Mouse (Mus musculus) liver, embryonic 12.5 days (tissue): ENCODE measurements around the gene Sos1. TPM values are rescaled to one million over a fixed set of nuclear protein-coding genes. Genes with fewer than 3 reads are reported as not detected.
"Not testable (repeated sequence)": the region's sequence is repeated elsewhere in the genome, so short reads cannot be mapped to it uniquely, and the experiment has no call there.

ENCODE experiments used
- ATAC-seq: fragments of 200-750 bp; cut with Nextera tagmentation; 2 replicates; pipeline ENCODE4 v1.8.0; 2017; ENCODE audit warnings: moderate number of reproducible peaks, mild to moderate bottlenecking, moderate library complexity
- H3K27ac ChIP-seq: fragments of 300-500 bp; sonication (generic); 2 replicates; pipeline ENCODE4 v1.5.1; 2016; ENCODE audit warnings: mild to moderate bottlenecking
- H3K27me3 ChIP-seq: fragments of 300-500 bp; sonication (generic); replicated peaks from 2 replicates; pipeline ENCODE4 v1.6.1; 2016; ENCODE audit warnings: mild to moderate bottlenecking, moderate library complexity
- H3K36me3 ChIP-seq: fragments of 300-500 bp; sonication (generic); 2 replicates; pipeline ENCODE4 v1.6.1; 2016; ENCODE audit warnings: mild to moderate bottlenecking, moderate library complexity
- H3K4me1 ChIP-seq: fragments of 300-500 bp; sonication (generic); 2 replicates; pipeline ENCODE4 v1.6.1; 2016
- H3K4me2 ChIP-seq: fragments of 300-500 bp; sonication (generic); 2 replicates; pipeline ENCODE4 v1.6.1; 2016; ENCODE audit warnings: mild to moderate bottlenecking, moderate library complexity
- H3K4me3 ChIP-seq: fragments of 300-500 bp; sonication (generic); 2 replicates; pipeline ENCODE4 v1.5.1; 2016; ENCODE audit warnings: mild to moderate bottlenecking, moderate library complexity
- H3K9ac ChIP-seq: fragments of 300-500 bp; sonication (generic); 2 replicates; pipeline ENCODE4 v1.6.1; 2016; ENCODE audit warnings: mild to moderate bottlenecking, moderate library complexity
- H3K9me3 ChIP-seq: fragments of 300-500 bp; sonication (generic); replicated peaks from 2 replicates; pipeline ENCODE4 v1.6.1; 2016; ENCODE audit warnings: mild to moderate bottlenecking, moderate library complexity
- WGBS: fragments of 180-500 bp; shearing (Covaris S2); methylation state at CpG from one replicate; pipeline ENCODE4 v1.1.7; 2016; ENCODE audit not compliant: insufficient replicate concordance; 5-methylcytosine and 5-hydroxymethylcytosine counted together
- polyA plus RNA-seq: library from polyadenylated mRNA; unstranded; fragments of >200 nt; fragmentation: Nextera tagmentation; extraction: Ambion mirVana; gene quantifications from 2 replicates; pipeline ENCODE4 v1.2.1, GENCODE M21; 2016

Gene Sos1
- polyA plus RNA-seq, 1 experiment from 2014 or later, result 2.6 TPM

DNA sequence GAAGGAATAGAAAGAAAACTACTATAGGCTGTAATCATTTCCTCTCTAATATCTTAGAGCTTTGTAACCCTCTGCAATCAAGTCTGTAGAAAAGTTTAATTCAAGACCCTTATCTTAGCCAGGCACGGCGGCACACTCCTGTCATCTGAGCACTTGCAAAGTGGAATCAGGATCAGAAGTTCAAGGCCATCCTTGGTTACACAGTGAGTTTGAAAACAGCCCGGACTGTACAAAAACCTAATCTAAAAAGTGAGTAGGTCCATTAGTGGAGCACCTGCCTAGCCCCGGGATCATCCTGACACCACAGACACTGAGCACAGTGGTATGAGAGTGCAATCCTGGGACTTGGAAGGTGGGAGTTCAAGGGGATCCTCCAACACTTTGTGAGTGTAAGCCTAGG, 12.6 kb upstream of the Sos1 start:
- no peak overlapping the region for H3K4me2 ChIP-seq
- no peaks in the 10 kb centered on the region for H3K4me1 ChIP-seq
- no peaks in the 10 kb centered on the region for H3K27me3 ChIP-seq
- H3K4me3 ChIP-seq, result no peak overlapping the region
- H3K36me3 ChIP-seq, result no peaks in the 10 kb centered on the region
- H3K9me3 ChIP-seq, result no peaks in the 10 kb centered on the region
- WGBS, result 73% methylated on average over 4 of the region's 4 CpGs
- ATAC-seq, result no peak
- H3K27ac ChIP-seq, result no peak overlapping the region
- no peak overlapping the region for H3K9ac ChIP-seq

DNA sequence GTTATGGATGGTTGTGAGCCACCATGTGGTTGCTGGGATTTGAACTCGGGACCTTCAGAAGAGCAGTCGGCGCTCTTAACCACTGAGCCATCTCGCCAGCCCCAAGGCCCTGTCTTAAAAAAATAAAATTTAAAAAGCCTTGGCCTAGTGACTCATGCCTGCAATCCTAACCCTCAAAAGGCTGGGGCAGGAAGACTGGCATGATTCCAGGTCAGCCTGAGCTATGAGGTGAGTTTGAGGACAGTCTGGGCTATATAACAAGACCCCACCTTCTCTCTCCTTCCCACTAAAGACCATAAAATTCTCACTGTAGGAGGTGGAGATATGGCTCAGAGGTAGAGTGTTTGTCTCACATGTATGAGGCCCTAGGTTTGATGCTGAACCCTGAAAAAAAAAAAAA, 12.0 kb upstream of the Sos1 start:
- no peaks in the 10 kb centered on the region for H3K36me3 ChIP-seq
- WGBS, result 85% methylated on average over 4 of the region's 4 CpGs
- no peak overlapping the region for H3K4me3 ChIP-seq
- no peaks in the 10 kb centered on the region for H3K27me3 ChIP-seq
- no peak overlapping the region for H3K9ac ChIP-seq
- no peak overlapping the region for H3K4me2 ChIP-seq
- no peak overlapping the region for H3K27ac ChIP-seq
- H3K9me3 ChIP-seq, result no peaks in the 10 kb centered on the region
- no peak for ATAC-seq
- H3K4me1 ChIP-seq, result no peaks in the 10 kb centered on the region

DNA sequence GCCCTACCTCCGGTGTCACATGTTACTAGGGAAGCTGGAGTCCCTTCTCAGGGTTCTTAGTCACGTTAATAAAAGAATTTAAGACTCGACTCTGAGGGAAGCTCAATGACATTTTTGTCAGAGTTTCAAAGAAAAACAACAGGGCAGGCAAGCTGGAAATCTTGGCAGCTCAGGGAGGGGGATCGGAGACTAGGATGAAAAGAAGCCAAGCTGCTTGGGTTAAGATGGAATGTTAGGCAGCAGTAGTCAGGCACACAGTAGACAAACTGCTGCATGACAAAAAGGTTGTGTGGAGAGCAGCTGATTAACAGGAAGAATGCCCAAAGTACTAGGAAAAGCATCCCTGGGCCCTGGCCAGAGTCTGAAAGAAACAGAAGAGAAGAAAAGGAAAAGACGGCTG, 9.9 kb upstream of the Sos1 start:
- no peak overlapping the region for H3K9ac ChIP-seq

DNA sequence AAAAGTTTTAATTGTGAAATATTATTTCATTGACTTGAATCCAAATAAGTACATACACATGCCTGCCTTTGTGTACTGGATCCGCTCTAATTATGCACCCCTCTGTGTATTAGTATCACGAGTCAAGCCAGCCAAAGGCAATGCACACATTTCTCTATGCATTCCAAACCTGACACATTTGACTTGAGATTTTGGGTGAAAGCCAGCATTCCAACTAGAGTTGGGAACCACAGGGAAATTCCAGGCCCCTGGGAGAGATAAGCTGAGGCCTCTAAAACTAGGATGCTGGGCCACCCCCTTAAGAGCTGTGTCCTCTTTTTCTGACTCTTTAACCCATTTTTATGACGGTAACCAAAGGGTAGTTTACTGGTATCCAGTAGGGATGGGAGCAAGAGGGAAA, 8.7 kb upstream of the Sos1 start:
- WGBS, result 66% methylated on average over 3 of the region's 3 CpGs
- no peak overlapping the region for H3K4me2 ChIP-seq
- H3K4me1 ChIP-seq, result no peaks in the 10 kb centered on the region
- no peaks in the 10 kb centered on the region for H3K27me3 ChIP-seq
- no peak for ATAC-seq
- no peak overlapping the region for H3K9ac ChIP-seq
- H3K4me3 ChIP-seq, result no peak overlapping the region
- no peak overlapping the region for H3K27ac ChIP-seq
- no peaks in the 10 kb centered on the region for H3K9me3 ChIP-seq
- H3K36me3 ChIP-seq, result no peaks in the 10 kb centered on the region

More for the DNA sequence above, 9.9 kb upstream of the Sos1 start:
- Histone ChIP-seq H3K27me3 (no peaks in the 10 kb centered on the region), H3K9me3 (no peaks in the 10 kb centered on the region), H3K27ac (no peak overlapping the region), H3K36me3 (no peaks in the 10 kb centered on the region), H3K4me3 (no peak overlapping the region), H3K4me1 (no peaks in the 10 kb centered on the region), H3K4me2 (no peak overlapping the region)
- 67% methylated on average over 5 of the region's 5 CpGs for WGBS
- no peak for ATAC-seq

DNA sequence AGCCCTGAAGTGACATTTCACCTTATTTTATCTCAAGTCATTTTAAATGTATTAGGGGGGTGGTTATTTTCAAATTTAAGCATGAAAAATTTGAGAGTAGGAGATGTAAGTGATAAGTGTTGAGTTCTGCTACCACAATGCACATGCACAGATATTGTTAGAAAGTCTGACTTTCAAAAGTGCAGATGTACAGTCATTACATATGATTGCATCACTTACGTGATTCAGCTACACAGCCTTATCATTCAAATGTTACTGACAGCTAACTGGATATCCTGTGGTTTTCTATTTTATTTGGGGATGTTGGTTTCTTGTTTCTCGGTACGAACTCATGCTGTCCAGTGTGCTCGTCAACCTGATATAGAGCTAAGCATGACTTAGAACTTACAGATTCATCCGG, 4.9 kb upstream of the Sos1 start:
- Histone ChIP-seq H3K4me1 (peaks cover 22% of the 10 kb centered on the region), H3K36me3 (no peaks in the 10 kb centered on the region), H3K4me2 (no peak overlapping the region), H3K27me3 (no peaks in the 10 kb centered on the region), H3K4me3 (no peak overlapping the region), H3K9ac (no peak overlapping the region), H3K9me3 (no peaks in the 10 kb centered on the region), H3K27ac (no peak overlapping the region)
- ATAC-seq, result no peak
- 60% methylated on average over 5 of the region's 5 CpGs for WGBS

DNA sequence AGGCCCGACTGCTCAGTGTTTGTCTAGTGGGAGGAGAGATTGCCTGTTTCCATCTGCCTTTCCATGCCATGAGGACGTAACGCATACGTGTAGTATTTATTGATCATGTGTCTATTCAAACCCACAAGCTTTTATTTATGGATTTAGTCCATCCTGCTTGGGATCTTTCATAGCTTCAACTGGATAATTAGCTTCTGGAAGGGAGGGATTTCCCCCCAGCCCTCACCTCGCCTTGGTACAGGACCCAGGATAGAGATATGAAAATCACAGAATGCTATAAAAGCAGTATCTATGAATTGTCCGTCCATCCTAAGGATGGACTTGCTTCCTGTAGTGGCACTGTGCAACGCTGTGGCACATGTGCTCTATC, 587 bp upstream of the Sos1 start:
- 52% methylated on average over 7 of the region's 7 CpGs for WGBS
- Histone ChIP-seq H3K27ac (peak overlapping the region; percentile 94; the same call in 1 of the 2 replicates), H3K4me1 (peaks cover 56% of the 10 kb centered on the region), H3K9me3 (no peaks in the 10 kb centered on the region), H3K4me2 (peak overlapping the region; percentile 88), H3K9ac (peak overlapping the region; percentile 92), H3K36me3 (peaks cover 8% of the 10 kb centered on the region; the same call in 1 of the 2 replicates), H3K4me3 (peak overlapping the region; percentile 97), H3K27me3 (no peaks in the 10 kb centered on the region)
- ATAC-seq, result no peak

DNA sequence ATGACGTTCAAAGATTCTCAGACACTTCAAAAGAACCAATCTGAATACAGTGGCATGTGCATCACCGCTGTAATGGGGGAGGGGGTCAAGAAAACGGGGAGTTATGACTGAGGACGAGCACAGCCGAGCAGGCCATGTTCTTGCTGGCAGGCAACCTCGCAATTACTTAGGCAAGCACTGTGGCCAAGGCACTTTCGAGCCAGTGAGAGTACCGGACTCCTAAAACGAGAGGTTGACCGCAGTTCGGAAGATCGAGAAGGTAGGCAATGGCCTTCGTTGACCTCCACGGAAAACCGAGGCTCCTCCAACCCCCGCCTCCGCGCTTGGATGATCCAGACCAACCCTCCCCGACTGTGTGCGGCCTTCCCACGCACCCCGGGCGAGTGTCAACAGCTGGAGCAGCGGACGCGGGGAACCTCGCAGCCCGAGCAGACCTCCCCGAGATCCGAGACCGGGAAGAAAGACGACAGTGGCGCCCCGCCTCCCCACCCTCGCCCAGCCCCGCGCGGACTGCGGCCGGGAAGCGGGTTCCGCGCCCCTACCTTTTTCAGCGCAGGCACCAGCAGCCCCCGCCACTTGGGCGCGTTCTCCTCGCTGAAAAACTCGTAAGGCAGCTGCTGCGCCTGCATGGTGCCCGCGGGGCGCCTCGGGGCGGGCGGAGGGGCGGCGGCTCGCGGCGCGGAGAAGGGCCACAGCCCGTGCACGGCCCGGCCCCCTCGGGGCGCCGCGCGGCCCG, 790 bp downstream of the Sos1 start:
- H3K4me2 ChIP-seq, result peak overlapping the region; percentile 88
- peak overlapping the region; percentile 92 for H3K9ac ChIP-seq
- peak; percentile 53 for ATAC-seq
- peak overlapping the region; percentile 97 for H3K4me3 ChIP-seq
- under 1% methylated on average over 65 of the region's 71 CpGs for WGBS
- peaks cover 59% of the 10 kb centered on the region for H3K4me1 ChIP-seq
- no peaks in the 10 kb centered on the region for H3K9me3 ChIP-seq
- H3K27me3 ChIP-seq, result no peaks in the 10 kb centered on the region
- peak overlapping the region; percentile 94 for H3K27ac ChIP-seq
- peaks cover 12% of the 10 kb centered on the region for H3K36me3 ChIP-seq

DNA sequence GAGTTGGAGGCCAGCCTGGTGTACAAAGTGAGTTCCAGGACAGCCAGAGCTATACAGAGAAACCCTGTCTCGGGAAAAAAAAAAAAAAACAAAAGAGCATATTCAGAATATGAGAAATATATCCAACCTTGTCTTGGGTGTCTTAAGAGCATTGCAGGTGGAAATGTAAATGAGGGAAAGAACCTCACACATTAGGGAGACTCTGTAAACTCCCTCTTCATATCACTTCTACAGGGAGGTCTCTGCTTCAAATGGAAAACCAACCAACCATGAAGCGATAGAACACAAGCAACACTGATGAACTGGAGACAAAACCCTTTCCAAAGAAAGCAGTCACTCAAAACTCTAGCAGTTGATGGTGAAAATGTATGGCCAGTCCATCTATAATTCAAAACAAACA, 2.6 kb downstream of the Sos1 start:
- no peaks in the 10 kb centered on the region for H3K9me3 ChIP-seq
- H3K9ac ChIP-seq, result no peak overlapping the region
- no peak for ATAC-seq
- peaks cover 12% of the 10 kb centered on the region for H3K36me3 ChIP-seq
- H3K27me3 ChIP-seq, result no peaks in the 10 kb centered on the region
- no peak overlapping the region for H3K27ac ChIP-seq
- no peak overlapping the region for H3K4me2 ChIP-seq
- 78% methylated on average over 2 of the region's 2 CpGs for WGBS
- peaks cover 58% of the 10 kb centered on the region for H3K4me1 ChIP-seq
- no peak overlapping the region for H3K4me3 ChIP-seq

DNA sequence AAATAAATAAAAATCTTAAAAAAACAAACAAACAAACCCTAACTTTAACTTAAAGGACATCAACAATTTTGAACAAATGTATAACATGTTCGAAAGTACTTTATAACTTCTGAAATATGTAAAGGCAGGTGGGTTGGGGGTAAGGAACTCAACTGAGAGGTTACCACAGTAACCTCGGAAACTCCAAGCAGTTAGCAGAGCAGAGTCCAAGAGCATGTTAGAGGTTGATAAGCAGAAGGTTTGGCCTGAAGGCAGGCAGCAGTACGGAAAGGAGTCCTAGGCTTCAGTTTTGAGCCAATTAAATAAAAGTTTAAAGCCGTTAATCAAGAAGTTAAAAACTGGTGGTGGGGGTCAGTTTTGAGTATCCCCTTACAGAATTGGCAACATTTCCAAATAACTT, 3.8 kb downstream of the Sos1 start:
- WGBS, result 35% methylated on average over 4 of the region's 4 CpGs
- peaks cover 12% of the 10 kb centered on the region for H3K36me3 ChIP-seq
- H3K4me1 ChIP-seq, result peaks cover 58% of the 10 kb centered on the region
- H3K27me3 ChIP-seq, result no peaks in the 10 kb centered on the region
- no peak overlapping the region for H3K4me3 ChIP-seq
- H3K27ac ChIP-seq, result no peak overlapping the region
- H3K4me2 ChIP-seq, result peak overlapping the region; percentile 18; the same call in 1 of the 2 replicates
- H3K9me3 ChIP-seq, result no peaks in the 10 kb centered on the region
- 0 out of 2 replicates have a peak, but pooled peaks have one; percentile 28 for ATAC-seq
- no peak overlapping the region for H3K9ac ChIP-seq

DNA sequence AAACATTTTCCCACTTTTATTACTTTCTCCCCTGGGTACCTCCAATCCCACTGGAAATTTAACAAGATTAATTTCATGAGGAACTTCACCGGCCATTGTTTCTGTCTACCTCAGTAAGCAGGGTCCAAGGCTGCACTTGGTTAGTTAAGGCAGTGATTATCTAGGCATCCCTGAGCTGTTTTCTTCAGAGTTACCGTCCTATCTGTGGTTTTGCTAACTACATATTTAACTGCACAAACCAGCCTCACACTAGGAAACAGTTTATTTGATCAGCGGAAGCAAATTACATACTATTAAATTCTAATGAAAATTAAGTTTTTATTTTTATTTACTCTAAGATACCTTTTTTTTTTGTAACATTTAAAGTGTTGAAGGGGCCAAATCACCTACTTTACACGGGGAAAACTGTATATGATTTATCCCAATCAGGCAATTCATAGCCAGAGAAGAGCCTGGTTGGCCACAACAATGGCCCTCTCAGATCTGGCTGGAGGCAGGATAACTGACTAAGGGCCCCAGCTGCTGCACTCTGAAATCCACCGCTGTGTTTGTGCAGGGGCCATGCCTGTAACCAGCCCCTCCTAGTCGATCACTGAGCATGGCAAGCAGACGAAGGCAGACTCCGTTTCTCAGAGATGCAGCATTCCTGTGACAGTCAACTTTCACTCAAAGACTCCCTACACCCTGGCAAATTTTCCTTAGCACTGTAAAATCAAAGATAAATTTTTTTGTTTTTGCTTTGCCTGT, 9.0 kb downstream of the Sos1 start:
- no peak overlapping the region for H3K4me3 ChIP-seq
- no peaks in the 10 kb centered on the region for H3K27me3 ChIP-seq
- H3K27ac ChIP-seq, result no peak overlapping the region
- peaks cover 4% of the 10 kb centered on the region; the same call in 1 of the 2 replicates for H3K36me3 ChIP-seq
- H3K9ac ChIP-seq, result no peak overlapping the region
- WGBS, result 35% methylated on average over 8 of the region's 8 CpGs
- no peak overlapping the region for H3K4me2 ChIP-seq
- H3K9me3 ChIP-seq, result no peaks in the 10 kb centered on the region
- ATAC-seq, result no peak
- peaks cover 50% of the 10 kb centered on the region for H3K4me1 ChIP-seq

DNA sequence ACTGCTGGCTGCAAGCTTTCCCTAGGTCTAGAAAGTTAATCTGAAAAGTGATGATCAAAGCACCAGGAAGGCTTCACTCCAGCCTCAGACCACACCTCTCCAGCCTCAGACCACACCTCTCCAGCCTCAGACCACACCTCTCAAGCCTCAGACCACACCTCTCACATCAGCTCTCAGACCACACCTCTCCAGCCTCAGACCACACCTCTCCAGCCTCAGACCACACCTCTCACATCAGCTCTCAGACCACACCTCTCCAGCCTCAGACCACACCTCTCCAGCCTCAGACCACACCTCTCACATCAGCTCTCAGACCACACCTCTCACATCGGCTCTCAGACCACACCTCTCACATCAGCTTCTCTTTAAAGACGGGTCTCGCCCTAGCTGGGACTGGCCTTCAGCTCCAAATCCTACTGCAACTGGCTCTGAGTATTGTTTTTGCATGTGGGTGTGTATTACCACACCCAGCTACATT, 11.8 kb downstream of the Sos1 start:
- not testable (repeated sequence) for H3K27me3 ChIP-seq, H3K36me3 ChIP-seq, H3K4me3 ChIP-seq, H3K9me3 ChIP-seq, H3K27ac ChIP-seq
- Histone ChIP-seq H3K9ac (0 out of 2 replicates have a peak overlapping the region, but pooled peaks have one; percentile 2), H3K4me2 (peak overlapping the region; percentile 47), H3K4me1 (peaks cover 36% of the 10 kb centered on the region)
- ATAC-seq, result peak; percentile 93
- 11% methylated on average over 3 of the region's 3 CpGs for WGBS

DNA sequence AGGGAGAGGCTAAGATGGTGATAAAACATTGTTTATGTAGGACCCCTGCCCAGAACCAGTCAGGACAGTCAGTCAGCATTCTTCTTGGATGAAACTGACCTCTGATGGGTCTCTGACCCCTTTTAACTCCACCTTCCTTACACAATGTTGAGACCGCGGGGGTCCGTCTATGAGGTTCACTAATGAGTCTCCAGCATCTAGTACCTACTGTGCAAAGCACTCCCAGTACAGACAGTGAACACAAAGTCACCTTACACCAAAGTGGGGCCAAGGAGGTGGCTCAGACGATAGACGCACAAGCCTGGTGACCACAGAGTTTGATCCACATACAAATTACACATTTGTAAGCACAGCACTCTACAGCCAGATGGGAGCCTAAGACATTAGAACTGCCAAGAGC, 20.0 kb downstream of the Sos1 start:
- Histone ChIP-seq H3K4me3 (no peak overlapping the region), H3K27ac (no peak overlapping the region), H3K27me3 (no peaks in the 10 kb centered on the region), H3K4me1 (peaks cover 17% of the 10 kb centered on the region; the same call in 1 of the 2 replicates), H3K9ac (no peak overlapping the region), H3K9me3 (no peaks in the 10 kb centered on the region), H3K4me2 (no peak overlapping the region), H3K36me3 (0 out of 2 replicates have a peak, but pooled peaks cover 4% of the 10 kb centered on the region)
- no peak for ATAC-seq
- WGBS, result 80% methylated on average over 5 of the region's 5 CpGs
